Mouse (Mus musculus): ENCODE data around the gene Arl6ip5.
"Not testable (repeated sequence)": the region's sequence is repeated elsewhere in the genome, so short reads cannot be mapped to it uniquely, and the experiment has no call there.

Gene Arl6ip5

GRCm38 (mm10) chr6:97223566-97223965 lies 13.1 kb downstream of the Arl6ip5 start:
- DNase-seq (ENCODE audit: low spot score) = no peak

GRCm38 (mm10) chr6:97224505-97224904 lies 14.0 kb downstream of the Arl6ip5 start:
- DNase-seq (ENCODE audit: low spot score) = no peak

- DNase-seq (ENCODE audit: low spot score) = no peak
Measured at GRCm38 (mm10) chr6:97226083-97226491, 15.6 kb downstream of the Arl6ip5 start.

GRCm38 (mm10) chr6:97227067-97227847 lies 16.8 kb downstream of the Arl6ip5 start:
- no peak for DNase-seq (ENCODE audit: low spot score)

- DNase-seq (ENCODE audit: low spot score) = no peak
Measured at GRCm38 (mm10) chr6:97234911-97235668, 24.6 kb downstream of the Arl6ip5 start.

GRCm38 (mm10) chr6:97236088-97236487 lies 25.6 kb downstream of the Arl6ip5 start:
- no peak for DNase-seq (ENCODE audit: low spot score)

GRCm38 (mm10) chr6:97239360-97239759 lies 28.9 kb downstream of the Arl6ip5 start:
- no peak for DNase-seq (ENCODE audit: low spot score)

GRCm38 (mm10) chr6:97240092-97240491 lies 29.6 kb downstream of the Arl6ip5 start:
- DNase-seq (ENCODE audit: low spot score) = no peak

GRCm38 (mm10) chr6:97242522-97242921 lies 32.0 kb downstream of the Arl6ip5 start:
- DNase-seq (ENCODE audit: low spot score) = no peak

- DNase-seq (ENCODE audit: low spot score) = no peak
Measured at GRCm38 (mm10) chr6:97245200-97245599, 34.7 kb downstream of the Arl6ip5 start.

GRCm38 (mm10) chr6:97250966-97251365 lies 40.5 kb downstream of the Arl6ip5 start:
- peak; percentile 70 for DNase-seq (ENCODE audit: low spot score)

- no peak for DNase-seq (ENCODE audit: low spot score)
Measured at GRCm38 (mm10) chr6:97252086-97252485, 41.6 kb downstream of the Arl6ip5 start.

GRCm38 (mm10) chr6:97252711-97253221 lies 42.3 kb downstream of the Arl6ip5 start, which contains the start of gene Lmod3:
TSS of gene Lmod3 (minus strand) at chr6:97252759.
- no peak for DNase-seq (ENCODE audit: low spot score)

- DNase-seq (ENCODE audit: low spot score) = no peak
Measured at GRCm38 (mm10) chr6:97258489-97258888, 48.0 kb downstream of the Arl6ip5 start.

- DNase-seq (ENCODE audit: low spot score) = not testable (repeated sequence)
Measured at GRCm38 (mm10) chr6:97259926-97260325, 49.4 kb downstream of the Arl6ip5 start.

- DNase-seq (ENCODE audit: low spot score) = no peak
Measured at GRCm38 (mm10) chr6:97262229-97262628, 51.7 kb downstream of the Arl6ip5 start.

- not testable (repeated sequence) for DNase-seq (ENCODE audit: low spot score)
Measured at GRCm38 (mm10) chr6:97263750-97264149, 53.3 kb downstream of the Arl6ip5 start.

- DNase-seq (ENCODE audit: low spot score) = no peak
Measured at GRCm38 (mm10) chr6:97265240-97265639, 54.8 kb downstream of the Arl6ip5 start.

GRCm38 (mm10) chr6:97265705-97266104 lies 55.2 kb downstream of the Arl6ip5 start:
- DNase-seq (ENCODE audit: low spot score) = no peak

- DNase-seq (ENCODE audit: low spot score) = no peak
Measured at GRCm38 (mm10) chr6:97266661-97267060, 56.2 kb downstream of the Arl6ip5 start.

GRCm38 (mm10) chr6:97267132-97267531 lies 56.6 kb downstream of the Arl6ip5 start:
- no peak for DNase-seq (ENCODE audit: low spot score)

- DNase-seq (ENCODE audit: low spot score) = no peak
Measured at GRCm38 (mm10) chr6:97269596-97269995, 59.1 kb downstream of the Arl6ip5 start.

- DNase-seq (ENCODE audit: low spot score) = no peak
Measured at GRCm38 (mm10) chr6:97272349-97272748, 61.9 kb downstream of the Arl6ip5 start.

All from layer of hippocampus, adult 11-12 months (tissue).